Mouse (Mus musculus): ENCODE results near the gene Cox8b.
"Not testable (repeated sequence)": the region's sequence is repeated elsewhere in the genome, so short reads cannot be mapped to it uniquely, and the experiment has no call there.

Gene Cox8b

GRCm38 (mm10) chr7:140914031-140914690 is 13.9 kb upstream of the Cox8b start:
- no peak for DNase-seq (ENCODE audit: extremely low spot score, low spot score)

- no peak for DNase-seq (ENCODE audit: extremely low spot score, low spot score)
These were observed 12.7 kb upstream of the Cox8b start for GRCm38 (mm10) chr7:140912846-140913482.

- no peak for DNase-seq (ENCODE audit: extremely low spot score, low spot score)
These were observed 12.0 kb upstream of the Cox8b start for GRCm38 (mm10) chr7:140912293-140912692.

- peak; percentile 85 for DNase-seq (ENCODE audit: extremely low spot score, low spot score)
These were observed 8.4 kb upstream of the Cox8b start for GRCm38 (mm10) chr7:140908634-140909107.

- no peak for DNase-seq (ENCODE audit: extremely low spot score, low spot score)
These were observed 7.9 kb upstream of the Cox8b start for GRCm38 (mm10) chr7:140908181-140908580.

- no peak for DNase-seq (ENCODE audit: extremely low spot score, low spot score)
These were observed 7.5 kb upstream of the Cox8b start for GRCm38 (mm10) chr7:140907697-140908096.

DNA sequence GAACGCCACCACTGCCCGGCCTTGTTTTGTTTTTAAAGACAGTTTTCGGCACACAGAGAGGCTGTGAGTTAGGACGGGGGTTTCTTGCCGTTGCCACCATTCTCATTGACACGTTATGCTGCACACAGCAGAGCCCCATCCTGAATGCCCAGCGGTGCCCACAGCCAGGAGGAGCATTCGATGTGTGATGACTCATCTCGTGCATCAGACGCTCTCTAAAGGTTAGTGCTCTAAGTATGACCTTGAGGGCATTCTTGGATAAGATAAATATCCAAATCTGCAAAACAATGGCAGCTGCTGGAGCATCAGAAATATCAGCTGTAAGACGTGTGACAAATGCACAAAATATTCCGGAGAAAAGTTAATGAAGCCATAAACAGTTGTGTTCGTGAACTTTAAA is 6.9 kb upstream of the Cox8b start:
- DNase-seq (ENCODE audit: extremely low spot score, low spot score), result no peak

GRCm38 (mm10) chr7:140905642-140906081 is 5.4 kb upstream of the Cox8b start:
- DNase-seq (ENCODE audit: extremely low spot score, low spot score), result no peak

GRCm38 (mm10) chr7:140903212-140903611 is 3.0 kb upstream of the Cox8b start:
- DNase-seq (ENCODE audit: extremely low spot score, low spot score), result peak; percentile 89

DNA sequence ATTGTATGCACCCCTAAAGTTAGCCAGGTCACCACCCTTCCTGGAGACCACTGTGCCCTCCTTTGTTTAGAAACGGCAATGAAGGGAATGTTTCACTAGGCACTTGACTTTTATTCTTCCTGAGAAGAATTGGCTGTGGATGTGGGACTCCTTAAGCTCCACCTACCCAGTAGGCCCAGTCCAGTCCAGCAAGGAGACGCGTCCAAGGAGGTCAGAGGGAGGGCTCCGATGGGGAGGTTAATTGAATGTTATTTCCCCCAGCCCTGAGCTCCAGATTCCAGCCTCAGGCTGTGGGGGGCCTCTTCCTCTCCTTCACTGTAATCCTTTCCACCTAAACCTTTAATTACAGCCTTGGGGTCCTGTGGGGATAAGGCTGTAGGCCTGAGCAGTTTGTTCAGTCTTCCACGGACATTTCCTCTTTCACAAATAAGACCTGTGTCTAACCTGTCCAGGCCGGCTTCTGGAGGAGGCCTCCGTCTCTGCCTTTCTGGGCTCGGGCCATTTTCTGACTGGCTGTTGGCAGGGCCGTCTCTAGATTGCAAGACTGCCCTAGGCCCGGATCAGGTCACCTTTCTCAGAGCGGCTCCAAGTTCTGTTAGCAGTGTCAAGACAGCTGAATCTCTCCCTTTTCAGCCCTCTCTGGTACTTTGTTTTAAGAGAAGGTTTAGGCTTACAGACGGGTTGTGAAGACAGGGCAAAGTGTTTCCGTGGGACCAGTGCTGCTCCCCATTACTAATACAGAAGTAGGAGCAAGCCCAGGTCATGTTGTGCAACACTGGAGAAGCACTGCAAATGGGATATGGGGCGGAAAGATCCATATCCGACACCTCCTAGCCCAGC is 2.0 kb upstream of the Cox8b start:
- no peak for DNase-seq (ENCODE audit: extremely low spot score, low spot score)

DNA sequence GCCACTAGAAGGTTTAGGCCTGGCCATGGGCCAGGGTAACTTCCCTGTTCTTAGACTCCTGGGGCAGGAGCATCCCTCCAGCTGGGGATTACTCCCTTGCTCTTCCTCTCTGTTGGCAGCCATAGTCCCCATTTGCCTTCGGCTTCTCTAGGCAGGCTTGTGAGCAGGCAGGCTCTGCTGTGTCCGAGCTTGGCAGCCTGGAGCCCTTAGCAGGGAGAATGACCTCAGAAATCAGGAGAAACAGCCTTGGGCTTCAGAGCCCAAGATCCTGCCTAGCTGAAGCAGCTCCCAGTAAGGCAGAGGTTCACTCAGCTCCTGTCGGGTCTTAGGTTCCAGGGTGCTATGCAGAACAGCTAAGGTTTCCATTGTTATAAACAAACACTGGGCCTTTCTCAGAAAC is 1.1 kb downstream of the Cox8b start:
- DNase-seq (ENCODE audit: extremely low spot score, low spot score), result no peak

- no peak for DNase-seq (ENCODE audit: extremely low spot score, low spot score)
These were observed 2.4 kb downstream of the Cox8b start for GRCm38 (mm10) chr7:140897863-140898262.

GRCm38 (mm10) chr7:140894611-140895010 is 5.6 kb downstream of the Cox8b start:
- no peak for DNase-seq (ENCODE audit: extremely low spot score, low spot score)

- no peak for DNase-seq (ENCODE audit: extremely low spot score, low spot score)
These were observed 6.2 kb downstream of the Cox8b start for GRCm38 (mm10) chr7:140894031-140894430.

- DNase-seq (ENCODE audit: extremely low spot score, low spot score), result not testable (repeated sequence)
These were observed 9.6 kb downstream of the Cox8b start for GRCm38 (mm10) chr7:140890636-140891035.

GRCm38 (mm10) chr7:140882469-140882803 is 17.8 kb downstream of the Cox8b start:
- no peak for DNase-seq (ENCODE audit: extremely low spot score, low spot score)

GRCm38 (mm10) chr7:140881696-140882468 is 18.4 kb downstream of the Cox8b start, which contains the start of the genes Psmd13 and Sirt3:
TSS of gene Psmd13 (plus strand) at chr7:140881968.
TSS of gene Sirt3 (minus strand) at chr7:140882309.
- peak; percentile 94 for DNase-seq (ENCODE audit: extremely low spot score, low spot score)

DNA sequence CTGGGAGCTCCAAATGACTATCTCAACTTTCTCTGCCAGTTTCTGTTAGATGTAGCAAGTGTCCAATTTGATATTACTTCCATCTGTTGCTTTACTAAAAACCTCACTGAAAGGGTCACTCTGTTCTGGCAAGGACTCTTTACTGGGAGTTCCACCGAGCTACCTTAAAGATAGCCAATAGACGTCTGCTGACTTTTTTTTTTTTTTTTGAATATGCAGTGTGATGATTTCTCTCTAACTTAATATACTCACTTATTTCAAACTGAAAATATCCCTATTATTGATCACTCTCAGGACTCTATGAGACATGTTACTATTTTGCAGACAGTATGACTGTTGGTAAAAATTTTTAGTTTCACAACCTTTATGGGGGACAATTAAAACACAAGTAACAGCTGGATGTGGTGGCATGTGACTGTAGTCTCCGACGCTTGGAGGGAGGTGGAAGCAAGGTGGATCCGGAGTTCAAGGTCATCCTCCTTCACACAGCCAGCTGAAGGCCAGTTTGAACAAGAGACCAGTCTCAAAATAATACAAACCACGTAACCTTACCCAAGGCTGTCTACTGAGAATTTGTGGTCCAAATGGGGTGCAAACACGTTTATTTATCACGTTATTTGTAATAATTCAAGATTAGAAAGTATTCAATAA is 19.3 kb downstream of the Cox8b start:
- DNase-seq (ENCODE audit: extremely low spot score, low spot score), result no peak

- DNase-seq (ENCODE audit: extremely low spot score, low spot score), result no peak
These were observed 19.8 kb downstream of the Cox8b start for GRCm38 (mm10) chr7:140880419-140880818.

DNA sequence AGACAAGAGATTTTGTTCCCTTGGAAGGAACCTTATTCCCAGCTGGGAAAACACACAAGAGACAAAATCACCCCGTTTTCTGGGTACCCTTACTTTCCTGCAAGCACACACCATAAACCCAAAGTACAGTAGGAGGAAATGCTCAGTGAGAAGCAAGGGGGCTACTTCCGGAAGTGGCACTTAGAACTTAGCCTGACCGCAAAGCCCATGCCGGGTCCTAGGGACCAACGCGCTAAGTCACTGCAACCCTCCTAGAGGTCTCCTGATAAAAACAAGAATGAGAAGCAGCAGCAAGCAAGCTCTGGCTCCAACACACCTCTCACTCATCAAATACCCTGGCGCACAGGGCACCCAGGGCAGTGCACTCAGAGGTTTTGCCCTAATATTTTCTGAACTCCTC is 20.9 kb downstream of the Cox8b start:
- no peak for DNase-seq (ENCODE audit: extremely low spot score, low spot score)

DNA sequence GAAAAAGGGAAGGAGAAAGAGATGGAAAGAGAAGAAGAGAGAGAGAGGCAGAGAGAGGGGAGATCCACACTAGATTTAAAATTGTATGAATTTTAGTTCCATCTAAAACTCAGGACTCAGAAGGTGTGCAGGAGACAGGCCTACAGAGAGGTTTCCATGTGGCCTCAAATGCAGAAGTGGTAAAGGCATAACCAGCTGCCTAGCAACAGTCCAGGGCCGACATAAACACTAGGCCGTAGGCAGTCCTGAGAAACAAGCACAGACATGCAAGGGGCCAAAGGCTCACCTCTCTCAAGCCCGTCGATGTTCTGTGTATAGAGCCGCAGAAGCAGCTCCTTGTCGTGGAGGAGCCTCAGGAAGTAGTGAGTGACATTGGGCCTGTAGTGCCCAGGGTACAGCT is 22.9 kb downstream of the Cox8b start:
- no peak for DNase-seq (ENCODE audit: extremely low spot score, low spot score)

Data from neural tube, embryonic 10.5 days (tissue).